Comparison of ENCODE assay signal across 40 mouse cellular contexts in the genomic region with DNA sequence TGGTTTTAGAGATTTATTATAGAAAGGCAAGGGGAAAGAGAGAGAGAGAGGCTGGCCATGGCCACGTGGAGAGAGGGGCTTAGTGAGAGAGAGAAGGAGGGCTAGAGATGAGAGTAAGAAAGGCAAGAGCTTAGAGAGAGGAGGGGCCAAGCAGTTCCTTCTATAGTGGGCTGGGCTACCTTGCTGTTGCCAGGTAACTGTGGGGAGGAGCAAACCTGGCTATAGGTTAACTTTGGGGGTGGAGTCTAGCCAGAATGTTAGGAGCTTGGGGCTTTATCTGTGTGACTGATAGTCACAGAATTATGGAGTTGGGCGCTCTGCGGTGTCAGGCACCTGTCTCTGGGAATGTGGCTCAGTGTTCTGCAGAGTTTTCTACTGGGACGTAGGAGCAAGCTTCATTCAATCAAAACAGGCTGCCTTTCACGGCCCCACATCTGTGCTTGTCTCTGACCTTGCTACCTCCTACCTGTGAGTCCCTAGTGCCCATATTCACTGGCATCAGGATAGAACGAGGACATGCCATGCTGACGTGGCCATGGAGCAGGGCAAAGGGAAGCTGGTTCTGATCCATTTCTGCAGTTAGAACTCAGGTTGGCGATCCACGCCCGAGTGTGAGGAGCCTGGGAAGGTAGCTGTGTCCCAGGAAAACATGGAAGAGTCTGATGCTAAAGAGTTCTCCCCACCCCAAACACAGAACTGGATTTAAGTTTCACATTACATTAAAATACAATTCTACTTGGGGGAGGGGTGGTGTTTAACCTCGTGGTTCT. TPM values are rescaled to one million over a fixed set of nuclear protein-coding genes. Genes with fewer than 3 reads are reported as not detected.
"Had no signal": no experiment of that assay in that cellular context is flagged by ENCODE, and none has a peak within 500 bp of the region (broad histone marks: within the 10 kb centered on the region; RNA-seq: fewer than 3 reads in every experiment).

No protein-coding gene starts in this region.

- H3K27ac ChIP-seq: heart, embryonic 10.5 days; hindbrain, embryonic 13.5 days; hindbrain, embryonic 15.5 days; hindbrain, postnatal 0 days; kidney, embryonic 15.5 days; kidney, postnatal 0 days; limb, embryonic 10.5 days; limb, embryonic 12.5 days; liver, embryonic 13.5 days; liver, embryonic 15.5 days had no signal

- H3K4me3 ChIP-seq: heart, embryonic 10.5 days; heart, embryonic 12.5 days; hindbrain, embryonic 13.5 days; hindbrain, embryonic 15.5 days; kidney, embryonic 15.5 days; limb, embryonic 10.5 days; limb, embryonic 12.5 days; liver, embryonic 13.5 days; liver, embryonic 15.5 days had no signal

- H3K9me3 ChIP-seq: heart, embryonic 10.5 days; heart, embryonic 12.5 days; hindbrain, embryonic 13.5 days; hindbrain, embryonic 15.5 days; kidney, embryonic 15.5 days; limb, embryonic 10.5 days; limb, embryonic 12.5 days; liver, embryonic 13.5 days; liver, embryonic 15.5 days had no signal

- H3K4me1 ChIP-seq: heart, embryonic 10.5 days; heart, embryonic 12.5 days; hindbrain, embryonic 13.5 days; hindbrain, embryonic 15.5 days; kidney, embryonic 15.5 days; limb, embryonic 10.5 days; limb, embryonic 12.5 days; liver, embryonic 13.5 days; liver, embryonic 15.5 days had no signal

- H3K36me3 ChIP-seq: heart, embryonic 10.5 days; heart, embryonic 12.5 days; hindbrain, embryonic 13.5 days; hindbrain, embryonic 15.5 days; kidney, embryonic 15.5 days; limb, embryonic 10.5 days; limb, embryonic 12.5 days; liver, embryonic 13.5 days; liver, embryonic 15.5 days had no signal

- DNase-seq: gastrocnemius, postnatal 14 days; gastrocnemius, postnatal 36 days; heart, adult 18-20 months; heart, postnatal 10 days; kidney, adult 11 months; kidney, adult 2 months; kidney, adult 9 months; kidney, postnatal 14 days; kidney, postnatal 36 days; layer of hippocampus, adult 9-11 months; layer of hippocampus, postnatal 36 days; liver; liver, embryonic 13.5 days had no signal

- H3K27me3 ChIP-seq: heart, embryonic 12.5 days; hindbrain, embryonic 13.5 days; hindbrain, embryonic 15.5 days; kidney, embryonic 15.5 days; limb, embryonic 12.5 days; liver, embryonic 13.5 days; liver, embryonic 15.5 days had no signal

RNA-seq across cellular contexts. Expression of gene Fetub, which starts 13.5 kb away (rescaled TPM):
- total RNA-seq: gastrocnemius, postnatal 14 days; heart, postnatal 10 days; hematopoietic stem cell, adult 5-6 weeks; hindbrain, postnatal 0 days; layer of hippocampus, postnatal 36 days; left cerebral cortex, adult 18-20 months; left cerebral cortex, adult 8-10 months; left cerebral cortex, postnatal 25 days had no signal
- polyA plus RNA-seq: heart, embryonic 10.5 days; heart, embryonic 12.5 days; heart, embryonic 14.5 days; heart, embryonic 16.5 days; hindbrain, embryonic 11.5 days; hindbrain, embryonic 13.5 days; hindbrain, embryonic 15.5 days; intestine, embryonic 14.5 days; limb, embryonic 10.5 days; limb, embryonic 12.5 days had no signal

RNA-seq across cellular contexts. Expression of gene Hrg, which starts 19.3 kb away (rescaled TPM):
- total RNA-seq: gastrocnemius, adult 8-10 months; gastrocnemius, postnatal 14 days; gastrocnemius, postnatal 36 days; heart, adult 18-20 months; heart, adult 8-10 months; heart, postnatal 10 days; heart, postnatal 25 days; hematopoietic stem cell, adult 5-6 weeks; hindbrain, postnatal 0 days; layer of hippocampus, adult 18-20 months; layer of hippocampus, adult 8-10 months; layer of hippocampus, postnatal 14 days; layer of hippocampus, postnatal 36 days; left cerebral cortex, adult 18-20 months; left cerebral cortex, adult 8-10 months; left cerebral cortex, postnatal 10 days; left cerebral cortex, postnatal 25 days had no signal
- polyA plus RNA-seq: gonadal fat pad, adult 2 months; heart, embryonic 12.5 days; heart, embryonic 14.5 days; heart, embryonic 16.5 days; hindbrain, embryonic 13.5 days; hindbrain, embryonic 15.5 days; hindbrain, postnatal 0 days; intestine, embryonic 14.5 days; intestine, embryonic 16.5 days; kidney, embryonic 15.5 days; limb, embryonic 10.5 days; limb, embryonic 12.5 days had no signal

RNA-seq across cellular contexts. Expression of gene Ahsg, which starts 40.5 kb away (rescaled TPM):
- total RNA-seq: hematopoietic stem cell, adult 5-6 weeks; hindbrain, postnatal 0 days; layer of hippocampus, adult 18-20 months; layer of hippocampus, adult 8-10 months; layer of hippocampus, postnatal 14 days; layer of hippocampus, postnatal 36 days; left cerebral cortex, adult 18-20 months; left cerebral cortex, postnatal 10 days; left cerebral cortex, postnatal 25 days had no signal
- polyA plus RNA-seq: hindbrain, embryonic 11.5 days; hindbrain, embryonic 13.5 days; hindbrain, postnatal 0 days; kidney, adult 2 months; limb, embryonic 10.5 days had no signal
